Mouse (Mus musculus): ENCODE results near the gene Lekr1.

DNA sequence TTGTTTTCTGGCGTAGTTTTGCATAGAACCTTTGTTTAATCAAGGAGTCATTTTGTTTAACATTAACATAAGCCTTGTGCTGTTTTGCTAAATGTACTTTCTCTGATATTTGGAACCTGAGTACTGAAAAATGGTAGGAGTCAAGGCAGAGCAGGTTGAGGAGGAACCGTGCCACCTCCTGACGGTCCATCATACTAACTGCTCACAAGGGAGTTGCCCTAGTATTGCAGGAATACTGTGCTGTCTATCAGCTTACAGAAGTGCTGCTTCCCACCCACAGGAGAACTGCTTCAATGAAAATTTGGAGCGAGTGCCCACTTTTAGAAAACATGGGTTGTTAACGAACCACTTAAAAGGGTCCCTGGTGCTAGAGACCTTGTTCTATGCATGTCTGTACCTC, 109.1 kb downstream of the Lekr1 start:
- TF ChIP-seq CTCF (IDR thresholded peaks at IDR 0.05; ENCODE audit: extremely low read depth, insufficient read length, insufficient replicate concordance, low read depth, low read length) (no peak), POLR2A (IDR thresholded peaks at IDR 0.05; ENCODE audit: low read depth, low read length) (no peak)

Data from small intestine, adult 2 months (tissue).